12 mouse cellular contexts compared by ENCODE assay signal in the genomic region with DNA sequence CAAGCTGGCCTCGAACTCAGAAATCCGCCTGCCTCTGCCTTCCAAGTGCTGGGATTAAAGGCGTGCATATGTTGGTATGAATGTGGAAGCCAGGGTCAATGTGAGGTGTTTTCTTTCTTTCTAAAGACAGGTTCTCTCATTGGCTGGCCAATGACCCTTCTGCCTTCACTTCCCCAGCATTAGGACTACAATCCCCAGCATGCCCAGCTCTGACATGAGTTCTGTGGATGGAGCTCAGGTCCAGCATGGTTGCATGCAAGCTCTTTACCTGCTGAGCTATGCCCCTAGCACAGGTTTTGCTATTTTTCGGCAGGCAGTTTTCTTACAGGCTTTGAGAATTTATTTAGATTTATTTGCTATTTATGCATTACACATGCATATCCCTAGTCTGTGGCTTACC. TPM values are rescaled to one million over a fixed set of nuclear protein-coding genes. Genes with fewer than 3 reads are reported as not detected.
DNase-seq lines count a peak whose midpoint lies in the region; ATAC-seq and TF ChIP-seq lines count a peak whose summit lies in the region.
"Had no signal": no experiment of that assay in that cellular context is flagged by ENCODE, and none has a peak within 500 bp of the region (broad histone marks: within the 10 kb centered on the region; RNA-seq: fewer than 3 reads in every experiment).

No protein-coding gene starts in this region.

- H3K9ac ChIP-seq in heart, embryonic 11.5 days (ENCODE audit: low read depth, low read length) = no peak overlapping the region
- no peak overlapping the region for H3K9ac ChIP-seq in hindbrain, postnatal 0 days (replicated peaks; ENCODE audit: low read length)

- no peaks in the 10 kb centered on the region for H3K9me3 ChIP-seq in heart, embryonic 11.5 days (replicated peaks; ENCODE audit: control insufficient read depth, low read length)
- no peaks in the 10 kb centered on the region for H3K9me3 ChIP-seq in hindbrain, postnatal 0 days (ENCODE audit: low read length)

- H3K27ac ChIP-seq in heart, embryonic 11.5 days (ENCODE audit: low read depth, low read length) = no peak overlapping the region
- H3K27ac ChIP-seq in hindbrain, postnatal 0 days = no peak overlapping the region

- no peak overlapping the region for H3K4me3 ChIP-seq in heart, embryonic 11.5 days (ENCODE audit: low read depth, low read length)
- no peak overlapping the region for H3K4me3 ChIP-seq in hindbrain, postnatal 0 days (ENCODE audit: low read length)

- H3K4me1 ChIP-seq in heart, embryonic 11.5 days (ENCODE audit: control insufficient read depth, insufficient read depth, low read length) = peaks cover 9% of the 10 kb centered on the region
- peaks cover 8% of the 10 kb centered on the region; the same call in 1 of the 2 replicates for H3K4me1 ChIP-seq in hindbrain, postnatal 0 days (ENCODE audit: insufficient read depth, low read length)

- ATAC-seq in heart, embryonic 11.5 days (replicated peaks; ENCODE audit: insufficient number of reproducible peaks, low FRiP score, low TSS enrichment) = no peak
- no peak for ATAC-seq in hindbrain, postnatal 0 days

- peak overlapping the region; percentile 2; the same call in 1 of the 2 replicates for H3K4me2 ChIP-seq in heart, embryonic 11.5 days
- peak overlapping the region; percentile 85; the same call in 1 of the 2 replicates for H3K4me2 ChIP-seq in hindbrain, postnatal 0 days (ENCODE audit: low read depth, low read length)

- no peak for DNase-seq in heart, adult 18-20 months
- peak; percentile 27 to 37 for DNase-seq in B cell, adult 2 months
- DNase-seq in cerebellum, adult 9-10 months = peak; percentile 68
- DNase-seq in hindbrain, postnatal 0 days (ENCODE audit: low spot score) = peak; percentile 60
- DNase-seq in thymus, postnatal 10 days (ENCODE audit: low spot score in 2 of 2) = no peak
- no peak for DNase-seq in ovary, postnatal 36 days (ENCODE audit: low spot score)
- DNase-seq in right cerebral cortex, postnatal 14 days = no peak
- DNase-seq: adrenal gland, postnatal 36 days; kidney, adult 11 months; layer of hippocampus, postnatal 36 days had no signal

- H3K27me3 ChIP-seq in heart, embryonic 11.5 days (ENCODE audit: control insufficient read depth, insufficient read depth, low read length) = no peaks in the 10 kb centered on the region
- H3K27me3 ChIP-seq in hindbrain, postnatal 0 days (ENCODE audit: insufficient read depth, low read length) = no peaks in the 10 kb centered on the region

- no peaks in the 10 kb centered on the region for H3K36me3 ChIP-seq in heart, embryonic 11.5 days (ENCODE audit: control insufficient read depth, insufficient read depth, low read length)
- H3K36me3 ChIP-seq in hindbrain, postnatal 0 days (ENCODE audit: insufficient read depth, low read length) = no peaks in the 10 kb centered on the region

- WGBS in heart, embryonic 11.5 days (ENCODE audit: insufficient replicate concordance) = 78% methylated on average over 4 of the region's 4 CpGs
- WGBS in hindbrain, postnatal 0 days = 88% methylated on average over 4 of the region's 4 CpGs

- no peak for TF ChIP-seq CTCF in hindbrain, postnatal 0 days (IDR thresholded peaks at IDR 0.05; ENCODE audit: low read depth)

RNA-seq across cellular contexts. Expression of gene Abi3, which starts 15.0 kb away (rescaled TPM):
- polyA plus RNA-seq in heart, embryonic 11.5 days (2014; fragmentation: Nextera tagmentation; extraction: Ambion mirVana) = 11.5 and 21.1 TPM in 2 replicates
- 1 to 10 TPM; 9.2 to 9.9 TPM for total RNA-seq in heart, adult 18-20 months (2021)
- 1.9 and 3.2 TPM in 2 replicates for total RNA-seq in hindbrain, postnatal 0 days (2014; rRNA removed)
- polyA plus RNA-seq in hindbrain, postnatal 0 days (2015; fragmentation: Nextera tagmentation; extraction: Ambion mirVana) = 1.6 and 3.1 TPM in 2 replicates

RNA-seq across cellular contexts. Expression of gene Gngt2, which starts 20.3 kb away (rescaled TPM):
- polyA plus RNA-seq in heart, embryonic 11.5 days (2014; fragmentation: Nextera tagmentation; extraction: Ambion mirVana) = 43.1 and 44.6 TPM in 2 replicates
- 10 to 100 TPM; 19.2 to 22.1 TPM for total RNA-seq in heart, adult 18-20 months (2021)
- total RNA-seq in hindbrain, postnatal 0 days (2014; rRNA removed) = 0.63 TPM in 1 of 2 replicates, not detected in the other
- 2.9 and 3.9 TPM in 2 replicates for polyA plus RNA-seq in hindbrain, postnatal 0 days (2015; fragmentation: Nextera tagmentation; extraction: Ambion mirVana)

RNA-seq across cellular contexts. Expression of gene Phospho1, which starts 33.0 kb away (rescaled TPM):
- polyA plus RNA-seq in heart, embryonic 11.5 days (2014; fragmentation: Nextera tagmentation; extraction: Ambion mirVana) = 1.1 TPM in 1 of 2 replicates, not detected in the other
- total RNA-seq in heart, adult 18-20 months (2021) = 100 to 1,000 TPM; 165 to 174 TPM
- 5.2 and 6.3 TPM in 2 replicates for total RNA-seq in hindbrain, postnatal 0 days (2014; rRNA removed)
- 0.59 TPM in 1 of 2 replicates, not detected in the other for polyA plus RNA-seq in hindbrain, postnatal 0 days (2015; fragmentation: Nextera tagmentation; extraction: Ambion mirVana)

RNA-seq across cellular contexts. Expression of gene B4galnt2, which starts 57.4 kb away (rescaled TPM):
- 0.11 TPM in 1 of 2 replicates, not detected in the other for polyA plus RNA-seq in heart, embryonic 11.5 days (2014; fragmentation: Nextera tagmentation; extraction: Ambion mirVana)
- total RNA-seq in heart, adult 18-20 months (2021) = not detected
- total RNA-seq in hindbrain, postnatal 0 days (2014; rRNA removed) = not detected in 2 replicates
- not detected in 2 replicates for polyA plus RNA-seq in hindbrain, postnatal 0 days (2015; fragmentation: Nextera tagmentation; extraction: Ambion mirVana)
- total RNA-seq: adrenal gland, postnatal 36 days; gastrocnemius, postnatal 4 days; layer of hippocampus, postnatal 36 days had no signal

Comparison
In these comparisons a context has a peak if more than half of its experiments do, and no peak if none do; other contexts are left out.
1. DNase-seq: peak in B cell, adult 2 months (2 of 2), cerebellum, adult 9-10 months (single experiment) and hindbrain, postnatal 0 days (single experiment); none in heart, adult 18-20 months (0 of 2), thymus, postnatal 10 days (0 of 2), ovary, postnatal 36 days (single experiment) and right cerebral cortex, postnatal 14 days (single experiment).
2. RNA of gene Gngt2, which starts 20.3 kb away (total RNA-seq): 19.2 to 22.1 TPM in heart, adult 18-20 months; 0.63 TPM in hindbrain, postnatal 0 days; every median in the first group is over 10 times any median in the second.
3. RNA of gene Phospho1, which starts 33.0 kb away (total RNA-seq): 165 to 174 TPM in heart, adult 18-20 months; 5.2 to 6.3 TPM in hindbrain, postnatal 0 days; every median in the first group is over 10 times any median in the second.